Comparison of ENCODE assay signal across 9 mouse cellular contexts in genomic region chr11:18014610-18015009, GRCm38 (mm10).
A peak's percentile ranks its signal among the peaks of the same experiment; 100 is the strongest.
DNase-seq lines count a peak whose midpoint lies in the region; ATAC-seq and TF ChIP-seq lines count a peak whose summit lies in the region.
"Had no signal": no experiment of that assay in that cellular context is flagged by ENCODE, and none has a peak within 500 bp of the region (broad histone marks: within the 10 kb centered on the region; RNA-seq: fewer than 3 reads in every experiment).

No protein-coding gene starts in this region.

- H3K27ac ChIP-seq in thymus, adult 2 months (ENCODE audit: control insufficient read depth, insufficient read depth, low read length), result no peak overlapping the region
- peak overlapping the region; percentile 60 for H3K27ac ChIP-seq in hindbrain, embryonic 10.5 days
- no peak overlapping the region for H3K27ac ChIP-seq in midbrain, embryonic 13.5 days
- H3K27ac ChIP-seq: liver, embryonic 15.5 days had no signal

- H3K27me3 ChIP-seq in thymus, adult 2 months (ENCODE audit: control insufficient read depth, insufficient read depth, low read length), result no peaks in the 10 kb centered on the region
- H3K27me3 ChIP-seq in hindbrain, embryonic 10.5 days (ENCODE audit: insufficient read depth, poor library complexity, severe bottlenecking), result no peaks in the 10 kb centered on the region
- no peaks in the 10 kb centered on the region for H3K27me3 ChIP-seq in midbrain, embryonic 13.5 days
- H3K27me3 ChIP-seq: liver, embryonic 15.5 days had no signal

- peak overlapping the region; percentile 33 for H3K4me2 ChIP-seq in midbrain, embryonic 13.5 days (replicated peaks)
- H3K4me2 ChIP-seq: liver, embryonic 15.5 days had no signal

- H3K4me1 ChIP-seq in thymus, adult 2 months (replicated peaks; ENCODE audit: control insufficient read depth, insufficient read depth, low read length), result no peaks in the 10 kb centered on the region; the same call in 1 of the 2 replicates
- peaks cover 27% of the 10 kb centered on the region for H3K4me1 ChIP-seq in hindbrain, embryonic 10.5 days (replicated peaks)
- peaks cover 17% of the 10 kb centered on the region for H3K4me1 ChIP-seq in midbrain, embryonic 13.5 days (replicated peaks)
- H3K4me1 ChIP-seq: liver, embryonic 15.5 days had no signal

- no peak overlapping the region for H3K4me3 ChIP-seq in thymus, adult 2 months (ENCODE audit: control insufficient read depth, insufficient read depth, low read length)
- no peak overlapping the region for H3K4me3 ChIP-seq in hindbrain, embryonic 10.5 days
- H3K4me3 ChIP-seq in midbrain, embryonic 13.5 days (replicated peaks), result peak overlapping the region; percentile 12; the same call in 1 of the 2 replicates
- H3K4me3 ChIP-seq: liver, embryonic 15.5 days had no signal

- WGBS in thymus, adult 2 months, result 25% methylated on average over 9 of the region's 9 CpGs
- 20% methylated on average over 9 of the region's 9 CpGs for WGBS in hindbrain, embryonic 10.5 days
- 10% methylated on average over 9 of the region's 9 CpGs for WGBS in midbrain, embryonic 13.5 days

- peak; percentile 73 for ATAC-seq in midbrain, embryonic 13.5 days

- TF ChIP-seq POLR2A in thymus, adult 2 months (IDR thresholded peaks at IDR 0.05; ENCODE audit: control insufficient read depth, extremely low read depth, insufficient read depth, low read length, poor library complexity), result no peak

- H3K9me3 ChIP-seq in hindbrain, embryonic 10.5 days, result no peaks in the 10 kb centered on the region
- no peaks in the 10 kb centered on the region for H3K9me3 ChIP-seq in midbrain, embryonic 13.5 days
- H3K9me3 ChIP-seq: liver, embryonic 15.5 days had no signal

- peak; percentile 3 for DNase-seq in thymus, postnatal 0 days (ENCODE audit: low spot score)
- no peak for DNase-seq in thymus, adult 2 months
- peak; percentile 50 for DNase-seq in hindbrain, embryonic 10.5 days (ENCODE audit: low spot score)
- no peak for DNase-seq in thymus, postnatal 10 days (ENCODE audit: low spot score in 2 of 2)
- no peak for DNase-seq in spleen, adult 18-20 months
- DNase-seq in spleen, postnatal 36 days (ENCODE audit: low spot score in 2 of 2), result no peak
- DNase-seq: thymus, postnatal 14 days had no signal

- no peak overlapping the region for H3K9ac ChIP-seq in midbrain, embryonic 13.5 days (replicated peaks)
- H3K9ac ChIP-seq: liver, embryonic 15.5 days had no signal

- TF ChIP-seq CTCF in thymus, adult 2 months (IDR thresholded peaks at IDR 0.05; ENCODE audit: borderline replicate concordance, control insufficient read depth, extremely low read depth, insufficient read depth, low read length, poor library complexity), result no peak

- H3K36me3 ChIP-seq in thymus, adult 2 months (ENCODE audit: control insufficient read depth, insufficient read depth, low read length), result no peaks in the 10 kb centered on the region
- no peaks in the 10 kb centered on the region for H3K36me3 ChIP-seq in hindbrain, embryonic 10.5 days
- no peaks in the 10 kb centered on the region for H3K36me3 ChIP-seq in midbrain, embryonic 13.5 days
- H3K36me3 ChIP-seq: liver, embryonic 15.5 days had no signal

Comparison
In these comparisons a context has a peak if more than half of its experiments do, and no peak if none do; other contexts are left out.
1. DNase-seq: peak in thymus, postnatal 0 days (single experiment) and hindbrain, embryonic 10.5 days (single experiment); none in thymus, adult 2 months (single experiment), thymus, postnatal 10 days (0 of 2), spleen, adult 18-20 months (0 of 2) and spleen, postnatal 36 days (0 of 2).